Mouse (Mus musculus) cerebellum, postnatal 14 days (tissue): ENCODE measurements at regions not wholly inside any gene's neighbourhood (a gene's known extent, or its start where the extent isn't known, plus 50 kb on each side); places are given as distances from the start of the nearest gene placed in this dataset.

ENCODE experiments used
- DNase-seq, 2 experiments: peaks; one replicate each; pipeline ENCODE4 v3.0.0; 2021; ENCODE audit warnings: mixed read lengths in 2 of 2

DNA sequence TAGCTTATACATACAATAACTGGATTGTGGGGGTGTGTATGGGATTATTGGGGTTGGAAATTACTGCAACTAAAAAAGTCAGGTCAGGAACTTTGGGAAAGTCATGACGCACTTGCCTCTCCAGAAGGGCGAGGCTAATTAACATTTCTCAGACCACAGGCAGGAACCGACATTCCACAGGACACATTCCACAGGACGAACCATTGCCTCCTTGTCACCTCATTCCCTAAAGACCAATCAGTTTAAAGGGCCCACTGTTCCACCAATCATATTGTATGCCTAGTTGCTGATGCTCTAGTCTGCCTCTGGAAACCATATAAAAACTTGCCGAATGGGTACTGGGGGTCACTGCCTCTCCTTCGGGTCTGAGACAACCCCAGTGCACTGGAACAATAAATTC, 113.0 kb upstream of the Pcgf5 start:
- DNase-seq = no peak

DNA sequence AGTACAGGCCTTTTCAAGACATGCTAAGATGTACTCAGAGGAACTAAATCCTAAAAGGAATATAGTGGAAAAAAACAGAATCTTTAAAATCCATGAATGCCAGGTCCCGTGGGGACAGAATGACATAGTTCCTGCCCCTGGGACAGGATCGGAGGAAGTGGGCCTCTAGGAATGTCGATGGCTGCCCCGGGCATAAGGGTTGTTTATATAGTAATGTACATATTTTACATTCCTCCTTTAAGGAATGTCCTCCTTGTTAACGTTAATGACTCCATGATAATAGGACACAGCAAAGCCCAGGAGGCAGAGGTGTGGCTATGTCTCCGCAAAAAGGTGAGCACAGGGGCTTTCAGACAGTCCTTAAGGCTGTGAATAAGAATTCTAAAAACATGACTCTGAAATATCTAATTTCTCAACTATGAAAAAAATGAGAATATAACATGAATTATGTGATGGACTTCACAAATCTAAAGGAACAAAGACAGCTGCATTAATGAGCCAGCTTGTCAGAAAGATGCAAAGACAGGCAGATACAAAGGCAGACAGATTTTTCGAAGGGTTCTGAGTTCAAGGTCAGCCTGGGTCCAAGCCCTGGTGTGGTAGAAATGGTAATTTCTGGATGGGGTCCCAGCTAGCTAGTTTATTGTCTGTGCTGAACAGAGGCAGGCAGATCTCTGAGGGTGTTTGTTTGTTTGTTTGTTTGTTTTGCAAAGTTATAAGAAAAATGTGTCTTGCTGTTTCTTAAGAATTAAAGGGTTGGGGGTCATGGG, 111.3 kb upstream of the Pcgf5 start:
- DNase-seq = no peak

DNA sequence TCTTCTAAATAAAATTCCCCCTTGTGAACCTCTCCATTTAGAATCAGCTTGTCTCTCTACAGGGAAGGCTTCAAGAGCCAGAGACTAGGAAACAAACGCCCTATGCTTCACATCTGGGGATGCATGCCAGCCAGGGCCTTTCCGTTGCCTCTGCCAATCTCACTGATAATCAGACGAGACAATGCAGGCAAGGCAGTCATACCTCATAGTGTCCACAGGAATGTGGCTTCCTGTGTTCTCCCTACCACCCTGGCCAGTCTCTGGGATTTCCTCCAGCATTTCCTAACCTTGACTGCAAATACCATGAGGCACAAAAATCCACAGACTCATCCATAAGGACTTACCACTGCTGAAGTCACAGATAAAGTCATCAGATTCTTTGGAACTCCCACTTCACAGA, 110.4 kb upstream of the Pcgf5 start:
- DNase-seq = no peak

DNA sequence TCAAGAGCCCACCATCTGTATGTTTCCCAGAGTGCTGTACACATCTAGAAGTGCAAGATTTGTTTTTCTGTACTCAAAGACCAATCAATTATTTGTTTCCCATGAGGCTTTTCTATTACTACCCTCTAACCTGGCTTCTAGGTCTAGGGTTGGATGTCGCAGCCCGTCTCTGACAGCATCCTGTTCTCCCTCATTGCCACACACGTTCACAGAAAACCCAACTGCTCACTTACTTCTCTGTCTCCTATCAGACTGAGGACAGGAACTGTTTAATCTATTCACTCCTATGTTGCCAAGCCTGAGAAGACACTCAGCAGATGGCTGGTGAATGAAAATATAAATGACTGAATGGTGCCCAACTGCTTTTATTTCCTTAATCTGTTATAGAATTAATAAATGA, 109.6 kb upstream of the Pcgf5 start:
- DNase-seq = no peak

DNA sequence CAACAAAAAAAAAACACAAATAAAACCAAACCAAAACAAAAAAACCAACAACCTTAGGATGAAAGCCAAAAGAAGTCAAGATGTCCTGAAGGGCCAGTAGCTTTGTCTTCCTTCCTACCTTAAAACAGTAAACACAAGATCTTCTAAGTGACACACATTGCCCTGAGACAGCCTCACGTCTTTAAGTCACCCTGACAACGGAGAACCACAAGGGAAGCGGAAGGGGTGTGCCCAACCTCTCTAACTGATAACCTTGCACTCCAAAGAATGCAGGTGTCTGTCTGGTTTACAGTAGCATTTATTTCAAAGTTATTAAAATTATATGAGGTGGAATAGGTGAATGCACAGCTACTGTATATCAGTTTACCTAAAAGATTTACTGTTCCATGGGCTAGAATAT, 105.7 kb upstream of the Pcgf5 start:
- no peak for DNase-seq

DNA sequence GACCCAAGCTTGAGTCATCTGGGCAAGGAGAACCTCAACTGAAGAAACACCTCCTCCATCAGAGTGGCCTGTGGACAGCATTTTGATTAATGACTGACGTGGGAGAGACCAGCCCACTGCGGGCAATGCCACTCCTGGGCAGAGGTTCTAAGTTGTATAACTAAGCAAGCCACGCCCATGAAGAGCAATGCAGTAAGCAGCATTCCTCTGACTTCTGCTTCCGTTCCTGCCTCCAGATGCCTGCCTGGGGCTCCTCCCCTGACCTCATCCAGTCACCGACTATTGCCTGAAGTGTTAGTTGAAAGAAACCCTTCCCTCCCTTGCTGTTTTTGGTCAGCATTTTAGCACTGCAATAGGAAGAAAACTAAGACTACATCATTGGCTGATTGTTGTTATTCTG, 105.2 kb upstream of the Pcgf5 start:
- no peak for DNase-seq

DNA sequence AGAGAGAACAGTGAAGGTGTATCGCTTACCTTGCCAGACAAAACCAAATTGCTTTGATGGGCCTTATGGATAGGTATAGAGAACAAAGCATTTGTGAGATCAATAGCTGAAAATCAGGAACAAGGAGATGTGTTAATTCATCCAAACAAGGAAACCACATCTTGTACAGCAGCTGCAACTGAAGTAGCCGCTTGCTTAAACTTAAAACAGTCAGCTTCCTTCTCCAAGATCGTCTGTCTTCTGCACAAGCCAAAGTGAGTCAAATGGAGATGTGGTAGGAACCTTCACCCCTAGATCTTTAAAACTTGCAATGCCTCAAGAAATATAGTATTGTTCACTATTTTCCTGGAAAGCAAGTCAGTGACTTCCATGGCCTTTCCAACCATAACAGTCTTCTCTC, 95.6 kb upstream of the Pcgf5 start:
- no peak for DNase-seq

DNA sequence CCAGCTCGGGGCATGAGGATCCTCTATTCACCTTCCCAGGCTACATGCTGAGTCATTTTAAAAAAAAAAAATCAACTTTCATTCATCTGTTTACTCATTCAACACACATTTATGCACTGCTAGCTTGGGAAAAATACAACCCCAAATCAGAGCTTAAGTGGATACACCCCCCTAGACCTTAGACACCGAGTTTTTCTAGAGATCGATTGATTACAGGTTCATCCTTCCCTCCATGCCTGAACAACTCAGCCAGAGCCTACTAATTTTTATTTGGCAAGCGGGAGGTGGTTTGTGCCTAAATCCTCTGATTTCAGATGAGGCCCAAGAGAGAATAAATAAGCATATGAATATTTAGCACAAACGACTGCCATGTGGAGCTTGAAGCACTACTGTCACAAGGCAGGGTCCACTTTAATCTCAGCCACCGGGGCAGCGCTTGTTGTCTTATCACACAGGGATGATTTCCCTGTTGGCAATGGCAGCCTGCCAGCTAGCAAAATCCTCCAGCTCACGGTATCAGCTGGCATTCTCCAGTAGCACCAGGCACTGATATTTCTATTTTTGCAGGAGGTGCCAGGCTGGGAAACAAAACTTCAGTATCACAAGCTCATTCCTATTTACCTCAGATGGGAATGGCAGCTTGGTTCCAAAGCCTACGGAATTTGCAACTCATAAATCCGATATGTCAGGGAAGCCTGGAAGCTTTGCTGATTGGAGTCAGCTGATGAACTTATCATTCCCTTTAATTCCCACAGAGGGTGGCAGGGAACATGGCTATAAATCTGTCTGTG, 90.2 kb upstream of the Pcgf5 start:
- DNase-seq = peak; percentile 68

DNA sequence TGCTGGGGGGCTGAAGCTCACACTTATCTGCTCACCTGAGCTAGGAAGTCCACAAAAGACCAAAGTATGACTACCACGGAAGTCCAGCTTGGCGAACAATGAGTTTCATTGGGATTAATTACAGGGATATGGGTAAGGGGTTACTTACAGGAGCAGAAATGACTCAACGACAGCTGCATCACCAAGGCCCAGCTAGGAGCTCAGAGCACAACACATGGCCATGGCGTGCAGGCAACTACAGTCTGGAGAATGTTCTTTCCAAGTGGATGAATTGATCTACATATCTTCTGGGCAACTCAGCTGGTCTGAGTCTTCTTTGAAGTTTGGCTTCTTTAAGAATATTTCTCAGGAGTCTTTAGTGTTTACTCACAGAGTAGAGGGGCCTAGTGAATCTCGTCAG, 86.3 kb upstream of the Pcgf5 start:
- no peak for DNase-seq

DNA sequence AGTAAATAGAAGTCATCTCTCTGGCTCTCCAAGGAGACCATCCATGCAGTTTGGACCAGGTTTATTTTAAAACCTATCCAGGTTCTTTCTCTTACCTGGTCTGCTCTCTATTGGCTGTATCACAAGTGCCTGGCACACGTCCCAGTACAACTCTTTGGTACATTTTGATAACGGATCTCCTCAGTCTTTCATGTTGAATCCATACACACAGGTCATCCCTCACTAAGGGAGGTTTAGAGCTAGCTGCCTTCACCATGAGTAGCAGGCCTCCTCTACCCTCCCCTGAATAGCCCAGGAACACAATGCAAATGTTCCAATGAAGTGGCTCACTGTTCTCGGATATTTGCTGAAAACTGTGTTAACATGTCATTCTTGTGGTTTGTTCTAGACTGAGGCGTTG, 84.2 kb upstream of the Pcgf5 start:
- no peak for DNase-seq

DNA sequence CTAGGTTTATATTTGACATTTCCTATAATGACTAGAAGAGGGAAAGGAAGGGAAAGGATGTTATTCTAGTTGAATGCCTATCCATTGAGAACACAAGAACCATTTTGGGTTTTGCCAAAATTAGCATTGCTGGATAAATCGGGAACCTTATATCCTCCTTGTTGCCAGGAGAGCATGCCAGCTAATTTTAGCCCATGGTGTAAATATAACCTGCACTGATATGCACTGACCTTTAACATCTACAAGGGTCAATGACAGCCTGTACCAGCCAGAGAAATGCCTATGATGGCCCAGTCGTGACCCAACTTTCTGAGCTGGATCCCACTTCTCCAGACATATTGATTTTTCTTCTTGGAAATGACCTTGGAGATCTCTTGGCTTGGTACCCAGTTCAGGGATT, 83.7 kb upstream of the Pcgf5 start:
- DNase-seq = no peak

DNA sequence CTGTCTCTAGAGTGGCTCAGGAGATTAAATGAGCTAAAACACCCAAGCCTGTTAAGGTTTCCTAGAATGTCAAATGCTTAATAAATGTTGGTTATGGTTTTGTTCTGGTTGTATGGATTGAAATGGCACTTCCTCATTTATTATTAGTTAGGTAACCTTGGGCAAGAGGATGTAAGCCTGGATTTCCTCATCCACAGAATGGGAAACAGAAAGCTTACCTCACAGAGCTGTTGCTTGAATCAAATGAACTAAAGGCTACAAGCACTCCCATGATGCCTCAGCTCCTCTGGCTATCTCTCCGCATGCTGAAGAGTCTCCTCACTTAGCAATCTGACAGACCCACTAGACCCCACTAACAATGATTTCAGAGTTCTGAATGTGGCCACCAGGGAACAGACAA, 82.8 kb upstream of the Pcgf5 start:
- DNase-seq = no peak

DNA sequence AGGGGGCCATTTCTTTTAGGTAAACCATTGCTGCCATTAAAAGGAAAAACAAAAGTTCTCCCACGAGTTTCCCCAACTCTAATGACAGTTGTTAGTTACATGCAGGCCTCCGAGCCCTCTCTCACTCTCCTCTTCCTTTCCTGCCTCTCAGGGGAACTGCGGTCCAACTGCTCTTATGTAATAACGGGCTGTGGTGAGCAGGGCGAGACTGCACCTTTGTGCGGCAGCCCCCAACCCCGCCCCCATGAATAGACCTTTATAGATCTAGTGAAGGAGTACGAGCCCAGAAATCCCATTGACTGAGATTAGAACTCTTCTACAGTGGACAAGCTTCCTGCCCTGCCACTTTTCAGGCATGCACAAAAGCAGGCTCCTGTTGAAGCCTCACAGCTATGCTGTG, 81.8 kb upstream of the Pcgf5 start:
- no peak for DNase-seq

DNA sequence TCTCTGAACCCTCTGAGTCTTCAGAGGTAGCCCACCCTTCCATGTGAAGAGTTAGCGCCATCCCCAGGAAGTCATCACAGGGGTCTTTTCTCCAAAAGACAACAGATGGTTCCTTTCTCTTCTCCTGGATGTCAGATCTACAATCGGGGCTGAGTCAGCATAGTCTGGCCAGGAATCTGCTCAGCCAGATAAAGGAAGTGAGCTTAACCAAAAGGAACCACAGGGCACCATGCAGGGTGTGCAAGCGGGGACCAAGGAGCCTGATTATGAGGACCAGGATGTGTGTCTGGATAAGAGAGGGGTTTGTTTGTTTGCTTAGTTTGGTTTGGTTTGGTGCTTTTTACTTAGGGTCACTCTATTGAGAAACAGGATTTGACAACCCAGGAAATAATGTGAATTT, 74.6 kb upstream of the Pcgf5 start:
- DNase-seq = peak in 1 of 2 experiments; percentile 7

DNA sequence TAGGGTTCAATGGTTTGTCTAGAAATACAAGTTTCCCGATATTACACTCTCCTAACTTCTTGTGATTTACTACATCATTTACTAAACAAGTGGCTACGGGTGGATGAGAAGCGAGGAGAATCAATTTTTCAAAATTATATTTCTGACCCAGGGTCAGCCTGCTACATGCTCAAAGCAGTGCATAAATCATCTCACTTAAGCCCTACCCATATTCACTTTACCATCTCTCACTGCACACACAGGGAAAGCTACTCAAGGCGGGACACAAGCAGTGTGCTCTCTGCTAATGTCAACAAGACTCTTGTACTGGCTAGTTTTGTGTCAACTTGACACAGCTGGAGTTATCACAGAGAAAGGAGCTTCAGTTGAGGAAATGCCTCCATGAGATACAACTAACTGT, 62.6 kb upstream of the Pcgf5 start:
- no peak for DNase-seq

DNA sequence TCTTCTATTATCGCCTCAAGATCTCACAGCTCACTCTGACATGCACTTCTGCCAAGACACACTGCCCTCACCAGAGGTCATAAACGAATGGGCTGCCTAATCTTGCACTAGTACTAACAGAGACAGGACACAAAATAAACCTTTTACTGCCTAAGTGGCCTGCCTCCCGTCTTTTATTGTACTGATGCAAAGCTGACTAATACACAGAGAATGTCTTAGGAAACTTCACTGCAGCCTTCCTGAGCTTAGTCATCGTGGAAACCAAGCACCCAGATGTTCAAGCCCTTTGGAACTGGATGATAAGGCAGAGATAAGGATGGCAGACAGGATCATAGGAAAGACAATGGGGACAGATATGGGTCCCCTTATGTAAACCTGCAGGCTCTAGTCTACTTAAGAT, 57.3 kb upstream of the Pcgf5 start:
- DNase-seq = no peak

DNA sequence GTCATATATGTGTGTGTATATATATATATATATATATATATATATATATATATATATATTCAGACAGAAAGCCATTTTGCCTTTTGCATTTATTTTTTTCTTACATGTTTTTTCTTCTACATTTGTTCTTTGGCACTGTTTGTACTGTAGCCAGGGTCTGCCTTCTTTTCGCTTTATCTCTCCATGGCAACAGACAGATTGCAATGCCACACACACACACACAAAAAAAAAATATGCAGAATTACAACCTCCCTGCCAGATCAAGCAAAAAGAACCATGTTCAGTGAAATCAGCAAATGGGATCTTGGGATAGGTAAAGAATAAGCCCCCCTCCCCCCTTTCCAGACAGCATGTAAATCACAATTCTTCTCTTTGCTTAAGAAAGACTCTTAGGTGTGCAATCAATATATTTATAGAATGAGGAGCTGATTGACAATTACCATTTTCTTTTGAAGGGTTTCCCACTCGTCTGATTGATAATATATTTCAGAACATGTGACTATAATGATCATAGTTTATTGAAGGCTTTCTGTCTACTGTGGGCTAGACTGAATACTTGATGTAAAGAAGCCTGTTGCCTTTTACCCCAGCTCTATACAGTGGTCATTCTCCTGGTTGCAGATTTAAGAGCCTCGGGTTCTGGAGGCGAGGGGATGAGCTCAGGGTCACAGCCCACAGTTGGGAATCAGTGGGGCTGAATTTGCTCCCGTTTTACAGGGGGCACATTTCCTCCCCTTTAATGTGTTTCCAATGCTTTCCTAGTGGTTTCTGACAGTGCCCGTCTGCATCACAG, 54.7 kb upstream of the Pcgf5 start:
- DNase-seq = no peak
